Mouse (Mus musculus) liver, embryonic 13.5 days (tissue): ENCODE measurements around the gene Notch2. TPM values are rescaled to one million over a fixed set of nuclear protein-coding genes. Genes with fewer than 3 reads are reported as not detected.

Source experiments
- ATAC-seq: fragments of 200-750 bp; cut with Nextera tagmentation; 2 replicates; pipeline ENCODE4 v1.8.0; 2017; ENCODE audit warnings: low read depth, mild to moderate bottlenecking, moderate number of reproducible peaks, moderate library complexity
- DNase-seq: peaks from one replicate; pipeline ENCODE4 v3.0.0; 2022
- H3K27ac ChIP-seq: fragments of 300-500 bp; sonication (generic); 2 replicates; pipeline ENCODE4 v1.5.1; 2015; ENCODE audit warnings: moderate library complexity, mild to moderate bottlenecking, inconsistent platforms
- H3K27me3 ChIP-seq: fragments of 300-500 bp; sonication (generic); 2 replicates; pipeline ENCODE4 v1.6.1; 2015; ENCODE audit warnings: mild to moderate bottlenecking, inconsistent platforms
- H3K36me3 ChIP-seq: fragments of 300-500 bp; sonication (generic); 2 replicates; pipeline ENCODE4 v1.6.1; 2015; ENCODE audit warnings: mild to moderate bottlenecking, inconsistent platforms
- H3K4me1 ChIP-seq: fragments of 300-500 bp; sonication (generic); replicated peaks from 2 replicates; pipeline ENCODE4 v1.6.1; 2015; ENCODE audit warnings: inconsistent platforms
- H3K4me2 ChIP-seq: fragments of 300-500 bp; sonication (generic); 2 replicates; pipeline ENCODE4 v1.6.1; 2015; ENCODE audit warnings: inconsistent platforms, mild to moderate bottlenecking, moderate library complexity
- H3K4me3 ChIP-seq: fragments of 300-500 bp; sonication (generic); replicated peaks from 2 replicates; pipeline ENCODE4 v1.5.1; 2015; ENCODE audit warnings: mild to moderate bottlenecking, inconsistent platforms
- H3K9ac ChIP-seq: fragments of 300-500 bp; sonication (generic); 2 replicates; pipeline ENCODE4 v1.6.1; 2015; ENCODE audit warnings: mild to moderate bottlenecking, inconsistent platforms
- H3K9me3 ChIP-seq: fragments of 300-500 bp; sonication (generic); replicated peaks from 2 replicates; pipeline ENCODE4 v1.6.1; 2016; ENCODE audit warnings: inconsistent platforms
- WGBS: fragments of 180-500 bp; shearing (Covaris S2); methylation state at CpG from one replicate; pipeline ENCODE4 v1.1.7; 2015; ENCODE audit not compliant: insufficient replicate concordance; 5-methylcytosine and 5-hydroxymethylcytosine counted together
- polyA plus RNA-seq: library from polyadenylated mRNA; unstranded; fragments of >200 nt; fragmentation: Nextera tagmentation; extraction: Ambion mirVana; gene quantifications from 2 replicates; pipeline ENCODE4 v1.2.1, GENCODE M21; 2015

Notch2 gene
- 4.8 and 5.7 TPM in 2 replicates for polyA plus RNA-seq

DNA sequence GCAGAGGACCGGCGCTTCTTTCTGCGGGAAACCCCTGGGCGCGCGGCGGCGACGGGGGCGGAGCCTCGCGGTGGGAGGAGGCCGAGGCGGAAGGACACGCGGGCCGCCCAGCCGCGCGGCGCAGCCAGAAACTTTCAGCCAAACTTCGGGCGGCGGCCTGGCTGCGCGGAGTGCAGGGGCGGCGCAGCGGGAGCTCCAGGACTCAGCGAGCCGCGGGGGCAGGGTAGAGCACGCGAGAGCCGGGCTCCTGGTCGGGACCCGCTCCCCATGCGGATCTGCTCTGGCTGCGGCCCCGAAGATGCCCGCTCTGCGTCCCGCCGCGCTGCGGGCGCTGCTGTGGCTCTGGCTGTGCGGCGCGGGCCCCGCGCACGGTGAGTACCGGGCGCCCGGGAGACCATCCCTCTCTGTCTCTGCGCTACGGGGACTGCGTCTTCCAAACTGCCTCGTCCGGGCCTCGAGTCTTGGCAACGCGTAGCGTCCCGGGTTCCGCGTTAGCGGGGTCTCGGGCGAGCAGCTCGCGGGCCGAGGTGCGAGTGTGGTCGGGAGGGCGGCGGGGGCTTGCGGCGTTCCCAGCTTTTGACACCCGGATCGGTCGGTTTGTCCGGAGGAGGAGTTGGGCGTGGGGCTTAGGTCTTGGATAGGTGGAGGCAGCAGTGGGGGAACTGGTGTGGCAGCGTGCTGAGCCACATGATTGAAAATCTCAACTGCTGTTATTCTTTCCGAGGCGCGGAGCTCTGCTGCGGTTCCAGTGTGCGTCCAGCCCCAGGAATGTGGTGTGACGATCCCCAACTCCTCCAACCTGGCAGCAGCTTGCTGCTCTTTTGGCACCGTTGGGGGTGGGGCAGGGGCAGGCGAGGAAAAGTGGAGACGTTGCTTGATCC is at the start of gene Notch2:
TSS of gene Notch2 (plus strand) at position 127 of the 881 bp plus-strand sequence.
- Histone ChIP-seq H3K4me3 (peak within 1 kb of the TSS; percentile 89), H3K9ac (peak within 1 kb of the TSS; percentile 93), H3K27me3 (no peaks in the 10 kb centered on the region), H3K9me3 (no peaks in the 10 kb centered on the region), H3K4me2 (peak within 1 kb of the TSS; percentile 98), H3K27ac (peak within 1 kb of the TSS; percentile 82), H3K4me1 (peaks cover 71% of the 10 kb centered on the region), H3K36me3 (no peaks in the 10 kb centered on the region)
- under 1% methylated on average over 90 of the region's 95 CpGs for WGBS
- ATAC-seq = peak; percentile 91
- DNase-seq = peak; percentile 89

GRCm38 (mm10) chr3:97964878-97965353 is 48.4 kb upstream of the Notch2 start:
- 58% methylated on average over 14 of the region's 14 CpGs for WGBS
- no peak overlapping the region for H3K9ac ChIP-seq
- no peaks in the 10 kb centered on the region for H3K27me3 ChIP-seq
- no peak overlapping the region for H3K4me2 ChIP-seq
- no peaks in the 10 kb centered on the region for H3K36me3 ChIP-seq
- H3K27ac ChIP-seq = no peak overlapping the region
- H3K4me1 ChIP-seq = peaks cover 36% of the 10 kb centered on the region
- no peak for ATAC-seq
- no peak overlapping the region for H3K4me3 ChIP-seq
- no peak for DNase-seq
- H3K9me3 ChIP-seq = no peaks in the 10 kb centered on the region

DNA sequence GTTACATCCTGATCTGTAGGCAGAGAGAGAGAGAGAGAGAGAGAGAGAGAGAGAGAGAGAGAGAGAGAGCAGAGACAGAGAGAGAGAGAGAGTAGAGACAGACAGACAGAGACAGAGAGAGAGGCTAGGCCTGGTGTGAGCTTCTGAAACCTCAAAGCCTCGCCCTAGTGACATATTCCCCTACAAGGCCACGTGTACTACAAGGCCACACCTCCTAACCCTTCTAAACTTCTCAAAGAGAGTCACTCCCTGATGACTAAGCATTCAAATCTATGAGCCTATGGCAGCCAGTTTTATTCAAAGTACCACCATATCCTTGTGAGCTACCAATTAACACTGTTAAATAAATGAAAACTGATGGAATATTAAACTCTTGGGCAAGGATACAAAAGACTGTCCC is 45.7 kb upstream of the Notch2 start:
- Histone ChIP-seq H3K27me3 (no peaks in the 10 kb centered on the region), H3K4me1 (peaks cover 43% of the 10 kb centered on the region), H3K36me3 (no peaks in the 10 kb centered on the region), H3K9me3 (no peaks in the 10 kb centered on the region), H3K27ac (no peak overlapping the region), H3K4me3 (no peak overlapping the region), H3K9ac (no peak overlapping the region), H3K4me2 (no peak overlapping the region)
- peak; percentile 49 for ATAC-seq
- WGBS = 21% methylated on average over 2 of the region's 2 CpGs
- no peak for DNase-seq

GRCm38 (mm10) chr3:97968191-97968590 is 45.1 kb upstream of the Notch2 start:
- no peak overlapping the region for H3K4me3 ChIP-seq
- ATAC-seq (no peak), DNase-seq (no peak)
- peaks cover 43% of the 10 kb centered on the region for H3K4me1 ChIP-seq
- H3K4me2 ChIP-seq = no peak overlapping the region
- WGBS = 61% methylated on average over 2 of the region's 2 CpGs
- H3K27me3 ChIP-seq = no peaks in the 10 kb centered on the region
- no peak overlapping the region for H3K9ac ChIP-seq
- no peaks in the 10 kb centered on the region for H3K36me3 ChIP-seq
- no peak overlapping the region for H3K27ac ChIP-seq
- no peaks in the 10 kb centered on the region for H3K9me3 ChIP-seq

DNA sequence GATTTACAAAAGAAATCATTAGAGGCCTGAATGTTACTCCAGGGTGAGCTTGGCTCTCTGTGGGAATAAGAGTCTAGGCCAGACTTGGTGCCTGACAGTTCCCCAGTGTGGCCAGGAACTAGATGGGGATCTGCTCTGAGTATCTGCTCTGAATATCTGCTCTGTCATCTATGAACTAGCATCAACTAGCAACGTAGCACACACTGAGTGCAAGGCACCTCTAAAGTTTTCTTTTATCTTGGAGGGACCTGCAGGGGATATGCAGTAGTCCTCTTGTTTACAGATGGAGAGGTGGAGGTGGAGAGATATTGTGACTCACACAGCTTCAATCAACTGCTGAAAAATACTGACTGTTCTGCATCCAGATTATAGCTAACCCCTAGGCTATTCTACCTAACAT is 44.3 kb upstream of the Notch2 start:
- no peak for DNase-seq
- peak; percentile 42; the same call in 1 of the 2 replicates for ATAC-seq
- Histone ChIP-seq H3K27ac (no peak overlapping the region), H3K4me2 (no peak overlapping the region), H3K27me3 (no peaks in the 10 kb centered on the region), H3K9ac (no peak overlapping the region), H3K36me3 (no peaks in the 10 kb centered on the region), H3K9me3 (no peaks in the 10 kb centered on the region), H3K4me3 (no peak overlapping the region), H3K4me1 (peaks cover 43% of the 10 kb centered on the region)
- WGBS = 25% methylated on average over 1 of the region's 1 CpGs

DNA sequence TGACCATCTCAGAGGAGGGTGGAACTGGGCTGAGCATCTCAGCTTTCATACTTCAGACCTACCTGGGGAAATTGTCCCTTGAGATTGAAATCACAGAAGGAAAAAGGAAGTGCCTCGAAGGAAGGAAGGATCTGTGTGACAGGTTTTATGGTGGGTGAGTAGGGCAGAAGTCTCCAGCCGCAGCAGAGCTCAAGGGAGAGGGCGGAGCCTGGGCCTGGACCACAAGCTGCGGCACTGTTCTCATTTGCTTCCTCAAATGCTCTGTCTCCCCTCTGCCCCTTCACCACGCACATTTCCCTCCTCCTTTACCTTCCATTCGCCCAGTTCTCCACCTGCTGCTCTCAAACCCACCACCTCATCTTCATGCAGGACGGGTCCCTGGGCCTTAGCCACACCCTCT is 42.2 kb upstream of the Notch2 start:
- H3K27me3 ChIP-seq = no peaks in the 10 kb centered on the region
- no peak overlapping the region for H3K27ac ChIP-seq
- ATAC-seq (no peak), DNase-seq (no peak)
- no peaks in the 10 kb centered on the region for H3K9me3 ChIP-seq
- WGBS = 10% methylated on average over 7 of the region's 7 CpGs
- peaks cover 38% of the 10 kb centered on the region for H3K4me1 ChIP-seq
- no peak overlapping the region for H3K9ac ChIP-seq
- H3K36me3 ChIP-seq = no peaks in the 10 kb centered on the region
- H3K4me2 ChIP-seq = peak overlapping the region; percentile 26
- no peak overlapping the region for H3K4me3 ChIP-seq

DNA sequence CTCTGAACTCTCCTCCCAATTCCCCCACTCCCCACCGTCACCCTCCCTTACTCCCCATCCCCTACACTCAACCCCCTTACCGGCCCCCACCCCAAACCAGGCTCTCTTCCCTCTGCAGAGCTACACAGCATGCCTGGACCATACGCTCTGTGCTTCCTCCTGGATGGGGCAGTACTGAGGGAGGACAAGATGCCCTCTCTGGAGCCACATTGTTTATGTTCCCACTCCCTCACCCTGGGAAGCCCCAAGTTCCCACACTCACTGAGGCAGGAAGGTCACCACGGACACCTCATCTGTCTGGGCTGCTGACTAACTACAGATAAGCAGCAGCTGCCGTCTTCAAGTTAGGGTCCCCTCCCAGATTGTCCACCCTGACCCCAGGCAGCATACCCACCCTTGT is 41.1 kb upstream of the Notch2 start:
- 37% methylated on average over 5 of the region's 5 CpGs for WGBS
- H3K27ac ChIP-seq = no peak overlapping the region
- 0 out of 2 replicates have a peak, but pooled peaks have one; percentile 36 for ATAC-seq

GRCm38 (mm10) chr3:97972707-97973106 is 40.6 kb upstream of the Notch2 start:
- no peaks in the 10 kb centered on the region for H3K27me3 ChIP-seq
- H3K4me1 ChIP-seq = peaks cover 35% of the 10 kb centered on the region
- ATAC-seq = no peak
- no peak for DNase-seq
- H3K9ac ChIP-seq = no peak overlapping the region
- no peaks in the 10 kb centered on the region for H3K36me3 ChIP-seq
- H3K9me3 ChIP-seq = no peaks in the 10 kb centered on the region
- no peak overlapping the region for H3K27ac ChIP-seq
- no peak overlapping the region for H3K4me2 ChIP-seq
- H3K4me3 ChIP-seq = no peak overlapping the region
- 74% methylated on average over 4 of the region's 4 CpGs for WGBS

More for the DNA sequence above, 41.1 kb upstream of the Notch2 start:
- no peaks in the 10 kb centered on the region for H3K36me3 ChIP-seq
- H3K9me3 ChIP-seq = no peaks in the 10 kb centered on the region
- no peak overlapping the region for H3K4me2 ChIP-seq
- no peak for DNase-seq
- no peak overlapping the region for H3K4me3 ChIP-seq
- H3K27me3 ChIP-seq = no peaks in the 10 kb centered on the region
- no peak overlapping the region for H3K9ac ChIP-seq
- peaks cover 38% of the 10 kb centered on the region for H3K4me1 ChIP-seq

DNA sequence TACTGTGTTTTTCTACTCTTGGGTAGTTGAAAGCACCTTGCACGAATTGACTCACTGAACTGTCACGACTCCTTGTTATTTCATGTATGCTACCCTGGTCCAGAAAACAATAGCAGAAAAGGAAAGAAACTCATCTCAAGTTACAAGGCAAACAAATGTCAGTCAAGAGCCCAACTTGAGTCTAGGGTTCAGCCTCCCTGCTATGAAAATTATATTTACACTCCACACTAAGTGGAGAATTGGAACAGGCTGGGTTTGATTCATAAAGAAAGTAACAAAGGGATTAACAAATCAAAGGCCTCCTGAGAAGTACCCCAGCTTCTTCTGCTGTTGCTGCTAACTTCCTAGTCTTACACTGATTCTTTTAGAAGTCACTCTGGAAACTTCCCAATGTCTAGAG is 40.0 kb upstream of the Notch2 start:
- WGBS = 31% methylated on average over 2 of the region's 2 CpGs
- Histone ChIP-seq H3K4me1 (peaks cover 31% of the 10 kb centered on the region), H3K9ac (no peak overlapping the region), H3K36me3 (no peaks in the 10 kb centered on the region), H3K4me2 (no peak overlapping the region), H3K27ac (no peak overlapping the region), H3K4me3 (no peak overlapping the region), H3K9me3 (no peaks in the 10 kb centered on the region), H3K27me3 (no peaks in the 10 kb centered on the region)
- ATAC-seq (no peak), DNase-seq (no peak)

DNA sequence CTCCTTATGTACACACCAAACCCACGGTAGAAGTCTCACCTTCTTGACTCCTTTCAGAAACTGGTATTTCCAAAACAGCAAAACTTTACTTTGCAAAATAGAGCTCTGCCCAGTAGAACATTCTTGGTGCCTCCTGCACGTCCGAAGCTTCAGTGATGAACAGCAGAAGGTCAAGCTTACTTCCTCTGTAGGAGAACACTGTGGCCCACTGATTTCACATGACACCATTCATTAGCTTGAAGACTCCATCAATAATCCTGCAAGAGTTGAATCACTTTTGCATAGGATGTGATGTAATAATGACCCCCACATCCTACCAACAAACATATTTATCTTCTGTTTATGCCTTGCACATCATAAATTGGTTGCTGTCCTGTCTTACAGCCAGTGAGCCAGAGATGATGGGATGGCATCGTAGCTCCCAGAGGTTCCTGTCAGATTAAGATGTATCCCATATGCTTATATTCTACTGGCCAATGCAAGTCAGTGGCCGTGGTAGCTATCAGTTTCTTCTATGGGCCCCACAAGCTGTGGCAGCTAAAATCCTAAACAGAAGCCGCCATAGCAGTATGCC is 39.0 kb upstream of the Notch2 start:
- H3K4me3 ChIP-seq = no peak overlapping the region
- H3K4me2 ChIP-seq = no peak overlapping the region
- no peak for ATAC-seq
- no peak overlapping the region for H3K9ac ChIP-seq
- no peaks in the 10 kb centered on the region for H3K27me3 ChIP-seq
- H3K4me1 ChIP-seq = peaks cover 27% of the 10 kb centered on the region
- no peaks in the 10 kb centered on the region for H3K9me3 ChIP-seq
- no peak overlapping the region for H3K27ac ChIP-seq
- no peak for DNase-seq
- no peaks in the 10 kb centered on the region for H3K36me3 ChIP-seq
- WGBS = 61% methylated on average over 6 of the region's 6 CpGs

DNA sequence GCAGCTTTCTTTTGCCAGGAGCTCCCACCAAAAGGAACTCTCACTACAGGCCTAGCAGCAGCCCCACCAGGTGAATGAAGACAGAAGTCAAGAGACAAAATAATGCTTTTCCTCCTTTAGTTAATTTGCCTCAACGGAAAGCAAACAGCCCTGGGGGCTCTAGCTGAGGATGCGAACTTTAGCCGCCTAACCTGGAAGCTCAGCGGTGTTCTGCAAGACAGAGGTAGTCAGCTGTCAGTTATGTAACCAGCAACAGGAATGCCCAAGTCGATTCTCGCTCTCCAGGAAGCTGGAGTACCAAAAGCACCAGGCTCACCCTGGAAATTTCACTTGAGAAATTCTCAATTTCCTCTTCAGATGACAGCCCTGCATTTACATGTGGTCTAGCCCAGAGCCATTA is 36.6 kb upstream of the Notch2 start:
- 56% methylated on average over 6 of the region's 6 CpGs for WGBS
- Histone ChIP-seq H3K4me3 (no peak overlapping the region), H3K4me2 (no peak overlapping the region), H3K36me3 (no peaks in the 10 kb centered on the region), H3K27ac (no peak overlapping the region), H3K9ac (no peak overlapping the region), H3K9me3 (no peaks in the 10 kb centered on the region), H3K27me3 (no peaks in the 10 kb centered on the region), H3K4me1 (peaks cover 19% of the 10 kb centered on the region)
- DNase-seq = no peak
- no peak for ATAC-seq
